Mouse (Mus musculus): ENCODE data around the gene Hist1h2ak. TPM values are rescaled to one million over a fixed set of nuclear protein-coding genes. Genes with fewer than 3 reads are reported as not detected.

Hist1h2ak gene
- polyA plus RNA-seq, 1 experiment from 2014 or later: 19.9 TPM

DNA sequence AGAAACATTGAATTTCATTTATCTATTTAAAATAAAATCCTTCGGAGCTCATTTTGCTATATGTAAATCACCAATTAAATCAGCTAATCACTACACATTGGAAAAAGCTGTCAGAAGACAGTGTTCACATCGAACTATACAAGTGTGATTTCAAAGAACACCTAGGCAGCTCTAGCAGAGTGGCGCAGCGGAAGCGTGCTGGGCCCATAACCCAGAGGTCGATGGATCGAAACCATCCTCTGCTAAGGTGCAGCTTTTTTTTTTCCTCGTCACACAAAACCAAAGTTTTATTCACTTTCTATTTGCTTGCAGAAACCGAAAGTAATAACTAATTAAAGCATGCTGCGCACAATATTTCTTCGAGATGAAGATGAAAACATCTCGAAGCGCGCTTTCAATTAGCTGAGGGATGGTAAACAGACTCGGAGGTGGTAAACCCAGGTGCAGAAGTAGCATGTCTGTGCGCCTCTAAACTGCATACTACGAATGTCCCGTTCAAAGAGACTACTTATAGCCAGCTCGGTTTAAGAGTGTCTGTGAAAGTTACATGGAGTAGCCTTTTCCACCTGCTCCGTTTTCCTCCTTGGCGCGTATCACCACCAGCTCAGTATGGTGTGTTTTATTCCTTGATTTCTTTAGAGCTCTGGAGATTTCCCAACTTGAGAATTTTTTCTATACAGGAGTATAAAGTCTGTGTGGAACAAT is 42.7 kb downstream of the Hist1h2ak start:
- no peaks in the 10 kb centered on the region for H3K27me3 ChIP-seq (ENCODE audit: low read depth, poor library complexity, severe bottlenecking)
- no peaks in the 10 kb centered on the region for H3K9me3 ChIP-seq (replicated peaks)
- 2% methylated on average over 22 of the region's 22 CpGs for WGBS
- DNase-seq (ENCODE audit: low spot score): peak; percentile 71
- peak overlapping the region; percentile 79 for H3K27ac ChIP-seq (replicated peaks)
- H3K4me1 ChIP-seq: peaks cover 12% of the 10 kb centered on the region
- peak overlapping the region; percentile 68 for H3K4me3 ChIP-seq
- H3K36me3 ChIP-seq: no peaks in the 10 kb centered on the region

DNA sequence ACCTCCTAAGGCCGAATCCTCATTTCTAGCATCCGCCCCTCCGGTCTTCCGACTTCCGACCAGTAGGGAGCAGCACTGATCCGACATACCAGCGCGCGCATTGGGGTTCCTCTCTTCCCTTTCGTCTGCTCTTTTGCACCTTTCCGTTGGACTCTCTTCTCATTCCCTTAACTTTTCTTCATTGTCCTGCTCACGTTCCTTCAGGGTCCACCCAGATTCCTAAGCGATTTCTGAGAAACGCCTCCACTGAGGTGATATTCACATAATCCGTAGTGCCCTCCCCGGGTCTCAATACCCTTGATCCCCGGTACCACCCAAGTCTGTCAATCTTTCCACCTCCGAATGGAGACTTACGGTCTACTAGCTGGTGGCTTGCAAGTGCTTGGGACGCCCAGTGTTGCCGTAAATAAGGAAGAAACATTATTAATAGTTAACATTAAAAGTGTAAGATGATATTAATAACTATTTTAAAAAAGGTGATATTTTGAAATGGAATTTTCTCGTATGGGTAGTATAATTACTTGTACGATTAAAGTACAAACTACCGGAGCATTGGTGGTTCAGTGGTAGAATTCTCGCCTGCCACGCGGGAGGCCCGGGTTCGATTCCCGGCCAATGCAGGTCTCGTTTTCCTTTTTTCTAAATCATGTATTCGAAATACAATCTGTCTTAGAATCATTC is 43.5 kb downstream of the Hist1h2ak start:
- Histone ChIP-seq H3K27ac (replicated peaks) (peak overlapping the region; percentile 87), H3K27me3 (ENCODE audit: low read depth, poor library complexity, severe bottlenecking) (no peaks in the 10 kb centered on the region), H3K4me1 (peaks cover 8% of the 10 kb centered on the region), H3K4me3 (peak overlapping the region; percentile 68), H3K9me3 (replicated peaks) (no peaks in the 10 kb centered on the region), H3K36me3 (no peaks in the 10 kb centered on the region)
- DNase-seq (ENCODE audit: low spot score): peak; percentile 87
- WGBS: under 1% methylated on average over 32 of the region's 32 CpGs

DNA sequence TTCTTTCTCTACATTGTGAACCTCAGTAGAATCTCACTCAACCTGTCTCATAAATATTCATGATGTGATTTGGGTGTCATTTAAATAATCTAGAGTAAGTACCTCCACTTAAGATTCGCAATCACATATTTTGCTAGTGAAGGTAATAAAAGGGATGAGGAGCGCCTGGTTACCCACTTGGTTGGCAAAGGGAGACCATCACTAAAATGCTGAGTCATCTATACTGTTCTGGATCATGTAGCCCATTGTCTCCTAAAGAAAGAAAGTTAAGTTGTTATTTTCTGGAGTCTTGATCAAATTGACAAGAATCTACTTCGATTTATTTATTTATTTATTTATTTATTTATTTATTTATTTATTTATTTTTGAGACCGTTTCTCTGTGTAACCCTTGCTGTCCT is 47.0 kb downstream of the Hist1h2ak start:
- no peaks in the 10 kb centered on the region for H3K36me3 ChIP-seq
- WGBS: 76% methylated on average over 4 of the region's 4 CpGs
- no peaks in the 10 kb centered on the region for H3K27me3 ChIP-seq (ENCODE audit: low read depth, poor library complexity, severe bottlenecking)
- DNase-seq (ENCODE audit: low spot score): no peak
- H3K4me3 ChIP-seq: no peak overlapping the region
- no peaks in the 10 kb centered on the region for H3K9me3 ChIP-seq (replicated peaks)
- 0 out of 2 replicates have a peak, but pooled peaks cover 2% of the 10 kb centered on the region for H3K4me1 ChIP-seq
- H3K27ac ChIP-seq (replicated peaks): no peak overlapping the region

Small RNAs within 50 kb of the gene (microRNA-seq; reads per million reads assigned to microRNA genes)
- gene Gm44346 (not detected), gene Gm44357 (not detected), gene Gm44367 (not detected), gene Gm44454 (1.8 reads per million)

Other genes starting within 250 kb of the Hist1h2ak start
- gene Zkscan8, start 222.7 kb downstream of the Hist1h2ak start, polyA plus RNA-seq (2016; fragmentation: Nextera tagmentation; extraction: Ambion mirVana): 5.3 and 7.1 TPM in 2 replicates
- 0.11 and 0.15 TPM in 2 replicates for gene Olfr1366, start 211.0 kb downstream of the Hist1h2ak start, polyA plus RNA-seq (2016; fragmentation: Nextera tagmentation; extraction: Ambion mirVana)
- not detected in 2 replicates for gene Olfr1535, start 193.9 kb downstream of the Hist1h2ak start, polyA plus RNA-seq (2016; fragmentation: Nextera tagmentation; extraction: Ambion mirVana)
- not detected in 2 replicates for gene Olfr1364, start 172.1 kb downstream of the Hist1h2ak start, polyA plus RNA-seq (2016; fragmentation: Nextera tagmentation; extraction: Ambion mirVana)
- not detected in 2 replicates for gene Olfr1362, start 139.8 kb downstream of the Hist1h2ak start, polyA plus RNA-seq (2016; fragmentation: Nextera tagmentation; extraction: Ambion mirVana)
- gene Olfr11, start 111.3 kb downstream of the Hist1h2ak start, polyA plus RNA-seq (2016; fragmentation: Nextera tagmentation; extraction: Ambion mirVana): not detected in 2 replicates
- gene Olfr1361, start 90.4 kb downstream of the Hist1h2ak start, polyA plus RNA-seq (2016; fragmentation: Nextera tagmentation; extraction: Ambion mirVana): not detected in 2 replicates
- gene Olfr1360, start 76.4 kb downstream of the Hist1h2ak start, polyA plus RNA-seq (2016; fragmentation: Nextera tagmentation; extraction: Ambion mirVana): not detected in 2 replicates
- gene Olfr1359, start 55.7 kb downstream of the Hist1h2ak start, polyA plus RNA-seq (2016; fragmentation: Nextera tagmentation; extraction: Ambion mirVana): not detected in 2 replicates
- gene Hist1h2bl, start 37.7 kb downstream of the Hist1h2ak start, polyA plus RNA-seq (2016; fragmentation: Nextera tagmentation; extraction: Ambion mirVana): 1.4 and 3.4 TPM in 2 replicates
- gene Hist1h2ai, start 37.4 kb downstream of the Hist1h2ak start, polyA plus RNA-seq (2016; fragmentation: Nextera tagmentation; extraction: Ambion mirVana): 12.2 and 21.8 TPM in 2 replicates
- 8.9 and 11.3 TPM in 2 replicates for gene Hist1h3h, start 36.2 kb downstream of the Hist1h2ak start, polyA plus RNA-seq (2016; fragmentation: Nextera tagmentation; extraction: Ambion mirVana)
- 5.2 and 7.5 TPM in 2 replicates for gene Hist1h2bm, start 31.8 kb downstream of the Hist1h2ak start, polyA plus RNA-seq (2016; fragmentation: Nextera tagmentation; extraction: Ambion mirVana)
- gene Hist1h4j, start 18.8 kb downstream of the Hist1h2ak start, polyA plus RNA-seq (2016; fragmentation: Nextera tagmentation; extraction: Ambion mirVana): 1.0 and 1.2 TPM in 2 replicates
- 1.7 and 6.4 TPM in 2 replicates for gene Hist1h4k, start 3.3 kb downstream of the Hist1h2ak start, polyA plus RNA-seq (2016; fragmentation: Nextera tagmentation; extraction: Ambion mirVana)
- gene Hist1h2bn, start 296 bp upstream of the Hist1h2ak start, polyA plus RNA-seq (2016; fragmentation: Nextera tagmentation; extraction: Ambion mirVana): 0.55 and 2.6 TPM in 2 replicates
- gene Hist1h1b, start 26.8 kb upstream of the Hist1h2ak start, polyA plus RNA-seq (2016; fragmentation: Nextera tagmentation; extraction: Ambion mirVana): 31.5 and 37.7 TPM in 2 replicates
- gene Hist1h3i, start 29.5 kb upstream of the Hist1h2ak start, polyA plus RNA-seq (2016; fragmentation: Nextera tagmentation; extraction: Ambion mirVana): 114 and 126 TPM in 2 replicates
- gene Hist1h2an, start 33.4 kb upstream of the Hist1h2ak start, polyA plus RNA-seq (2016; fragmentation: Nextera tagmentation; extraction: Ambion mirVana): 11.7 and 15.4 TPM in 2 replicates
- gene Hist1h2bp, start 33.6 kb upstream of the Hist1h2ak start, polyA plus RNA-seq (2016; fragmentation: Nextera tagmentation; extraction: Ambion mirVana): 3.9 and 4.2 TPM in 2 replicates
- 15.4 and 17.4 TPM in 2 replicates for gene Hist1h2bq, start 56.4 kb upstream of the Hist1h2ak start, polyA plus RNA-seq (2016; fragmentation: Nextera tagmentation; extraction: Ambion mirVana)
- gene Hist1h2ao, start 56.6 kb upstream of the Hist1h2ak start, polyA plus RNA-seq (2016; fragmentation: Nextera tagmentation; extraction: Ambion mirVana): 1.6 TPM in 1 of 2 replicates, not detected in the other
- gene Hist1h4m, start 57.9 kb upstream of the Hist1h2ak start, polyA plus RNA-seq (2016; fragmentation: Nextera tagmentation; extraction: Ambion mirVana): not detected in 2 replicates
- 7.7 and 10.8 TPM in 2 replicates for gene Hist1h4n, start 78.4 kb upstream of the Hist1h2ak start, polyA plus RNA-seq (2016; fragmentation: Nextera tagmentation; extraction: Ambion mirVana)
- gene Hist1h2ap, start 79.7 kb upstream of the Hist1h2ak start, polyA plus RNA-seq (2016; fragmentation: Nextera tagmentation; extraction: Ambion mirVana): 5,863 and 6,710 TPM in 2 replicates
- 15.6 and 19.0 TPM in 2 replicates for gene Hist1h2br, start 79.9 kb upstream of the Hist1h2ak start, polyA plus RNA-seq (2016; fragmentation: Nextera tagmentation; extraction: Ambion mirVana)
- 23.8 and 24.8 TPM in 2 replicates for gene Zfp184, start 191.3 kb upstream of the Hist1h2ak start, polyA plus RNA-seq (2016; fragmentation: Nextera tagmentation; extraction: Ambion mirVana)
- 0.11 TPM in 1 of 2 replicates, not detected in the other for gene Pom121l2, start 227.4 kb upstream of the Hist1h2ak start, polyA plus RNA-seq (2016; fragmentation: Nextera tagmentation; extraction: Ambion mirVana)